Mouse (Mus musculus): Measurements from ENCODE around the gene Tcf21.

DNA sequence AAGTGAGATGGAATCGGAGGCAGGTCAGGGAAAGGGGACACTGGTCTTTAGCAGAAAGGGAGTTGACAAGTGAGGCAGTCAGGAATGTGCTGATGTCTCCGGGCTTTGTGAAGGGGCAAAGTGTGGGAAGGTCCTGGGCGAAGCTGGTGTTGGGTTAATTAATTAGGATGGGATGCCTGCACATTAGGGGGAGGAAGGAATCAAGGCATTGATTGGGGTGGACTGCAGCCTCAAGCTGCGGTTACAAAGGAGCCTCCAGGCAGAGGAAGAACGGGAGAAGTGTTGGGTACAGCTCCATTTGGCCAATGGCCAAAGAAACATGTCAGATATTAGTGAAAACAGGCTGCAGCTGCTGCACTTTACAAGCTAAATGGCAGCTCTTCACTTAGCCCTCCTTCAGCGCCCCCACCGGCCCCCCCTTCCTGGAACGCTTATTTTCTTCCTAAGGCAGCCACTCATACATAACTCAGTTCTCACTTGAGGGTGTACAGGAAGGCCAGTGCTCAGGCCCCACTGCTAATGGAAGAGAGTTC is 48.5 kb upstream of the Tcf21 start:
- TF ChIP-seq CTCF (conservative IDR thresholded peaks at IDR 0.05; ENCODE audit: low read length), result no peak
- no peak for TF ChIP-seq NANOG (IDR thresholded peaks at IDR 0.05; ENCODE audit: borderline replicate concordance, low read length)
- no peak for TF ChIP-seq POU5F1 (IDR thresholded peaks at IDR 0.05; ENCODE audit: borderline replicate concordance, low read length)
